Mouse (Mus musculus) lung, embryonic 15.5 days (tissue): ENCODE data around the gene Fmnl3. TPM values are rescaled to one million over a fixed set of nuclear protein-coding genes. Genes with fewer than 3 reads are reported as not detected.

ENCODE experiments used
- ATAC-seq: fragments of 200-750 bp; cut with Nextera tagmentation; 2 replicates; pipeline ENCODE4 v1.8.0; 2017; ENCODE audit warnings: moderate number of reproducible peaks, borderline replicate concordance; ENCODE audit not compliant: low FRiP score, low TSS enrichment; ENCODE audit errors: extremely low read depth
- H3K27ac ChIP-seq: fragments of 300-500 bp; sonication (generic); 2 replicates; pipeline ENCODE4 v1.5.1; 2015; ENCODE audit warnings: moderate library complexity, mild to moderate bottlenecking, inconsistent platforms
- H3K27me3 ChIP-seq: fragments of 300-500 bp; sonication (generic); 2 replicates; pipeline ENCODE4 v1.6.1; 2015; ENCODE audit warnings: inconsistent platforms
- H3K36me3 ChIP-seq: fragments of 300-500 bp; sonication (generic); 2 replicates; pipeline ENCODE4 v1.6.1; 2015; ENCODE audit warnings: inconsistent platforms
- H3K4me1 ChIP-seq: fragments of 300-500 bp; sonication (generic); 2 replicates; pipeline ENCODE4 v1.6.1; 2015; ENCODE audit warnings: inconsistent platforms
- H3K4me2 ChIP-seq: fragments of 300-500 bp; sonication (generic); 2 replicates; pipeline ENCODE4 v1.6.1; 2015; ENCODE audit warnings: inconsistent platforms, mild to moderate bottlenecking, moderate library complexity
- H3K4me3 ChIP-seq: fragments of 300-500 bp; sonication (generic); 2 replicates; pipeline ENCODE4 v1.5.1; 2015; ENCODE audit warnings: mild to moderate bottlenecking, inconsistent platforms
- H3K9ac ChIP-seq: fragments of 300-500 bp; sonication (generic); 2 replicates; pipeline ENCODE4 v1.6.1; 2015; ENCODE audit warnings: inconsistent platforms
- H3K9me3 ChIP-seq: fragments of 300-500 bp; sonication (generic); 2 replicates; pipeline ENCODE4 v1.6.1; 2016; ENCODE audit warnings: inconsistent platforms
- WGBS: fragments of 180-500 bp; shearing (Covaris S2); methylation state at CpG from one replicate; pipeline ENCODE4 v1.1.7; 2015; 5-methylcytosine and 5-hydroxymethylcytosine counted together
- polyA plus RNA-seq: library from polyadenylated mRNA; unstranded; fragments of >200 nt; fragmentation: Nextera tagmentation; extraction: Ambion mirVana; gene quantifications from 2 replicates; pipeline ENCODE4 v1.2.1, GENCODE M21; 2015

The Fmnl3 gene
- polyA plus RNA-seq, 1 experiment from 2014 or later, result 34.9 TPM

- Histone ChIP-seq H3K4me2 (no peak overlapping the region), H3K27me3 (no peaks in the 10 kb centered on the region), H3K4me3 (no peak overlapping the region), H3K36me3 (no peaks in the 10 kb centered on the region), H3K9ac (no peak overlapping the region), H3K9me3 (no peaks in the 10 kb centered on the region), H3K27ac (0 out of 2 replicates have a peak overlapping the region, but pooled peaks have one; percentile 13), H3K4me1 (peaks cover 28% of the 10 kb centered on the region)
- WGBS, result 60% methylated on average over 7 of the region's 7 CpGs
- ATAC-seq, result no peak
These were observed 6.2 kb downstream of the Fmnl3 start for GRCm38 (mm10) chr15:99364022-99364530.

- Histone ChIP-seq H3K4me3 (no peak overlapping the region), H3K36me3 (no peaks in the 10 kb centered on the region), H3K4me2 (no peak overlapping the region), H3K9ac (no peak overlapping the region), H3K27ac (no peak overlapping the region), H3K4me1 (peaks cover 3% of the 10 kb centered on the region; the same call in 1 of the 2 replicates), H3K9me3 (no peaks in the 10 kb centered on the region), H3K27me3 (no peaks in the 10 kb centered on the region)
- ATAC-seq, result no peak
- 76% methylated on average over 9 of the region's 9 CpGs for WGBS
These were observed 11.3 kb downstream of the Fmnl3 start for GRCm38 (mm10) chr15:99358952-99359351.

GRCm38 (mm10) chr15:99356462-99356861, 13.8 kb downstream of the Fmnl3 start:
- H3K36me3 ChIP-seq, result no peaks in the 10 kb centered on the region
- H3K27ac ChIP-seq, result no peak overlapping the region
- no peak overlapping the region for H3K4me3 ChIP-seq
- no peaks in the 10 kb centered on the region for H3K27me3 ChIP-seq
- ATAC-seq, result no peak
- no peaks in the 10 kb centered on the region for H3K9me3 ChIP-seq
- no peaks in the 10 kb centered on the region for H3K4me1 ChIP-seq
- no peak overlapping the region for H3K9ac ChIP-seq
- 62% methylated on average over 6 of the region's 6 CpGs for WGBS
- H3K4me2 ChIP-seq, result no peak overlapping the region

- H3K4me2 ChIP-seq, result no peak overlapping the region
- no peaks in the 10 kb centered on the region for H3K36me3 ChIP-seq
- no peak overlapping the region for H3K27ac ChIP-seq
- no peak overlapping the region for H3K9ac ChIP-seq
- WGBS, result 65% methylated on average over 6 of the region's 6 CpGs
- no peak overlapping the region for H3K4me3 ChIP-seq
- H3K27me3 ChIP-seq, result no peaks in the 10 kb centered on the region
- no peaks in the 10 kb centered on the region for H3K9me3 ChIP-seq
- no peak for ATAC-seq
- H3K4me1 ChIP-seq, result no peaks in the 10 kb centered on the region
These were observed 14.6 kb downstream of the Fmnl3 start for GRCm38 (mm10) chr15:99355660-99356059.

DNA sequence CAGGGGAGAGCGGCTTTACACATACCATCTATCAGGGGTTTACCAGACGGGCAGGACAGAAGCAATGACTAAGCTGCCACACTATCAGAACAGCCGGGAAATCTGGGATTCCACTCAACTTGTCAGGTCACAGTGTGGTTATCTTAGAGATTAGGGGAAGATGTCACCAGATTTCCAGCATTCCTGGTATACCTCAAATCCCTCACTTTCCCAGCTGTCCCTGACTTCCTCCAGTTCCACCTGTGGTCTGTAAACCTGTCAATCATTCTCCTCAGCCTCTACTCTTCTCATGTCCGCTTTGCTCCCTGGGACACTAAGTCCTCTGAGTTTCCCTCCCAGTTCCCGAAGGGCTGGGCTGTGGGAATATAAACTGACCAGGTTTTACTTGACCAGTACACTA, 18.0 kb downstream of the Fmnl3 start:
- no peak overlapping the region for H3K9ac ChIP-seq
- peaks cover 10% of the 10 kb centered on the region for H3K4me1 ChIP-seq

DNA sequence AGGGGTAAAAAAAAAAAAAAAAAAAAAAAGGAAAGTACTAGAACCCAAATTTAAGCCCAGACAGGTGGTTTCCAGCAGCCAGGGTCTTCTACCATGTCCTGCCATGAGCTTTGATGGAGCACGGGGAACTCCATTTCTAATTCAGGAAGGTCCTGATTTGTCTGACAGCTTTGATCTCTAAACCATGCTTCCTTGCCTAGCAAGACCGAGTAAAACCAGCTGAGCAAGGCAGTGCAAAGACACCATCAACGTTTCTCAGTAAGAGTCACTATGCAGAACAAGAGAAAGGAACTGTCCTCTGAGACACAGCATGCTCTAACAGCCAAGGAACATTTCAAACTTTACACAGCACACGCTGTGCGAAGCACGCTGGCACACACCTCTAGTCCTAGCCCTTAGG, 18.7 kb downstream of the Fmnl3 start:
- Histone ChIP-seq H3K27me3 (no peaks in the 10 kb centered on the region), H3K36me3 (no peaks in the 10 kb centered on the region), H3K4me2 (no peak overlapping the region), H3K4me3 (no peak overlapping the region), H3K4me1 (peaks cover 10% of the 10 kb centered on the region), H3K9ac (no peak overlapping the region), H3K27ac (no peak overlapping the region), H3K9me3 (no peaks in the 10 kb centered on the region)
- ATAC-seq, result no peak
- WGBS, result 69% methylated on average over 6 of the region's 6 CpGs

More for the DNA sequence above, 18.0 kb downstream of the Fmnl3 start:
- Histone ChIP-seq H3K9me3 (no peaks in the 10 kb centered on the region), H3K4me3 (no peak overlapping the region), H3K4me2 (no peak overlapping the region), H3K27me3 (no peaks in the 10 kb centered on the region), H3K27ac (no peak overlapping the region), H3K36me3 (no peaks in the 10 kb centered on the region)
- 54% methylated on average over 5 of the region's 5 CpGs for WGBS
- no peak for ATAC-seq

GRCm38 (mm10) chr15:99344961-99345360, 25.3 kb downstream of the Fmnl3 start:
- H3K4me2 ChIP-seq, result no peak overlapping the region
- H3K9ac ChIP-seq, result no peak overlapping the region
- peaks cover 56% of the 10 kb centered on the region for H3K4me1 ChIP-seq
- no peaks in the 10 kb centered on the region for H3K27me3 ChIP-seq
- no peak overlapping the region for H3K4me3 ChIP-seq
- WGBS, result 58% methylated on average over 4 of the region's 4 CpGs
- H3K27ac ChIP-seq, result peak overlapping the region; percentile 91
- peak; percentile 16; the same call in 1 of the 2 replicates for ATAC-seq
- H3K9me3 ChIP-seq, result no peaks in the 10 kb centered on the region
- no peaks in the 10 kb centered on the region for H3K36me3 ChIP-seq

GRCm38 (mm10) chr15:99344148-99344870, 26.0 kb downstream of the Fmnl3 start:
- 38% methylated on average over 8 of the region's 8 CpGs for WGBS
- ATAC-seq, result peak; percentile 61
- H3K9me3 ChIP-seq, result no peaks in the 10 kb centered on the region

GRCm38 (mm10) chr15:99343414-99344147, 26.7 kb downstream of the Fmnl3 start:
- peak; percentile 68 for ATAC-seq
- no peak overlapping the region for H3K9ac ChIP-seq

More at GRCm38 (mm10) chr15:99344148-99344870, 26.0 kb downstream of the Fmnl3 start:
- no peaks in the 10 kb centered on the region for H3K27me3 ChIP-seq
- peaks cover 55% of the 10 kb centered on the region for H3K4me1 ChIP-seq
- peak overlapping the region; percentile 7; the same call in 1 of the 2 replicates for H3K4me2 ChIP-seq
- H3K9ac ChIP-seq, result no peak overlapping the region
- peak overlapping the region; percentile 91 for H3K27ac ChIP-seq
- no peak overlapping the region for H3K4me3 ChIP-seq
- H3K36me3 ChIP-seq, result no peaks in the 10 kb centered on the region

DNA sequence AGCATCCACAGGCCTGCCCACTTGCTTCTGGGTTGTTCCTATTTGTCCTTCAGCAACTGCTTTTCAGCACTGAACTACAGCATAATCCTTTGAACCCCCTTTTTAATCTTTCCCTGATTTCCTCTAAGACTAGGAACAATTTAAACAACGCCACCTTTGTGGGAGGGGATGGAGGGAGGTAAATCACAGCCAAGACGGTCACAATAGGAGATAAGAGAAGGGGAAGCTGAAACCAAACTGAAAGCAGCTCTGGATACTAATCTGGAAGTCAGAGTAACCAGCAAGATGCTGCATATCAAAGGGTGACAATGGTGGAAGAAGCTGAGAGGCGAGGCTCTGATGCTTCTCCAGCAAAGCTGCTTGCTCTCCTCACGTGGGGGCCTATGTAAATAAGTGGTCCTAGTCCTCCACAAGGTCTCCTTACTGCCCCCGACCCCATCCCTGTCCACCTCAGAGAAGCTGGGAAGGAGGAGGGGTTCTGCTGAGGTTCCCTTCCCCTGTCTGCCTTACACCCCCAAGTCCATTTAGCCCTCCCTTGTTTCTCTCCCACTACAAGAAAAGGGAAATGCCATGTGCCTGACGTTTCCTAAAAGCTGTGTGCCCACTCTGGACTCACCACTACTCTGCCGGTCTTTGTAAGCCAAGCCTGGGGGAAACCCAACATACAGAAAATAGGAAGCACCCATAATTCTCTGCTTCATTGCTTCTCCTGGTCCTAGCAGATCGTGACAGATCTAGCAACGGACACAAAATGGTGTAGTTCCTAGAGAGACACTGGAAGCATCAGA, 27.9 kb downstream of the Fmnl3 start:
- WGBS, result 48% methylated on average over 9 of the region's 9 CpGs

More at GRCm38 (mm10) chr15:99343414-99344147, 26.7 kb downstream of the Fmnl3 start:
- Histone ChIP-seq H3K4me1 (peaks cover 59% of the 10 kb centered on the region), H3K27me3 (no peaks in the 10 kb centered on the region), H3K27ac (peak overlapping the region; percentile 91), H3K36me3 (no peaks in the 10 kb centered on the region), H3K4me2 (peak overlapping the region; percentile 7; the same call in 1 of the 2 replicates), H3K4me3 (no peak overlapping the region), H3K9me3 (no peaks in the 10 kb centered on the region)
- WGBS, result 19% methylated on average over 5 of the region's 5 CpGs

GRCm38 (mm10) chr15:99341102-99341501, 29.2 kb downstream of the Fmnl3 start:
- H3K4me1 ChIP-seq, result peaks cover 74% of the 10 kb centered on the region

More for the DNA sequence above, 27.9 kb downstream of the Fmnl3 start:
- ATAC-seq, result no peak
- H3K27ac ChIP-seq, result peak overlapping the region; percentile 91; the same call in 1 of the 2 replicates
- no peak overlapping the region for H3K4me3 ChIP-seq
- H3K4me1 ChIP-seq, result peaks cover 63% of the 10 kb centered on the region
- H3K36me3 ChIP-seq, result 0 out of 2 replicates have a peak, but pooled peaks cover 3% of the 10 kb centered on the region
- no peak overlapping the region for H3K9ac ChIP-seq
- H3K27me3 ChIP-seq, result no peaks in the 10 kb centered on the region
- no peak overlapping the region for H3K4me2 ChIP-seq
- no peaks in the 10 kb centered on the region for H3K9me3 ChIP-seq

More at GRCm38 (mm10) chr15:99341102-99341501, 29.2 kb downstream of the Fmnl3 start:
- Histone ChIP-seq H3K4me3 (no peak overlapping the region), H3K27ac (peak overlapping the region; percentile 26; the same call in 1 of the 2 replicates), H3K36me3 (0 out of 2 replicates have a peak, but pooled peaks cover 3% of the 10 kb centered on the region), H3K4me2 (no peak overlapping the region), H3K9ac (no peak overlapping the region), H3K9me3 (no peaks in the 10 kb centered on the region), H3K27me3 (no peaks in the 10 kb centered on the region)
- no peak for ATAC-seq
- WGBS, result 68% methylated on average over 3 of the region's 3 CpGs
